Mouse (Mus musculus) adrenal gland, adult 18-20 months (tissue): Measurements from ENCODE around the gene Ifna1. TPM values are rescaled to one million over a fixed set of nuclear protein-coding genes. Genes with fewer than 3 reads are reported as not detected.
A peak's percentile ranks its signal among the peaks of the same experiment; 100 is the strongest.
"Not testable (repeated sequence)": the region's sequence is repeated elsewhere in the genome, so short reads cannot be mapped to it uniquely, and the experiment has no call there.

Experiments
- DNase-seq, 2 experiments: peaks; one replicate each; pipeline ENCODE4 v3.0.0; 2021 to 2022; ENCODE audit warnings: low spot score in 2 of 2
- long read RNA-seq, 2 experiments: library from polyadenylated mRNA; stranded (forward); transcript quantifications; one replicate each; pipeline ENCODE4 v2.0.0; 2021
- total RNA-seq, 2 experiments: library from RNA; stranded (reverse); gene quantifications; 1 replicate in 1 of 2; 2 replicates in 1 of 2; pipeline ENCODE4 v1.2.3; 2021

Gene Ifna1
- not detected for total RNA-seq
- long read RNA-seq, experiment 1, result 0 reads
- long read RNA-seq, experiment 2, result 0 reads

DNA sequence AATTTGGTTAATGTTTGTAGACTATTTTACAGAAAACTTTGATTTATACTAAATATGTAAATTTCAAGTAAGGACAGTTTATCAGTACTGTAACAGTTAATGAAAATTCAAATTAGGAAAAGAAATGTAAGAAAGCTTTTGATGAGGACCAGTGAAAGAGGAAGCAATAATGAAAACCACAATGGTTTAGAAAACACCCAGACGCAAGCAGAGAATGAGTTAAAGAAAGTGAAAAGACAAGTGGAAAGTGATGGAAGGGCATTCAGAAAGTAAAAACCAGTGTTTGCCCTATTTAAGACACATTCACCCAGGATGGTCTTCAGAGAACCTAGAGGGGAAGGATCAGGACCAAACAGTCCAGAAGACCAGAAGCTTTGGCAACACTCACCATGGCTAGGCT, at the start of gene Ifna1:
Gene Ifna1, plus strand, starts transcription at position 390 of the 400 bp plus-strand sequence.
- no peak for DNase-seq

DNA sequence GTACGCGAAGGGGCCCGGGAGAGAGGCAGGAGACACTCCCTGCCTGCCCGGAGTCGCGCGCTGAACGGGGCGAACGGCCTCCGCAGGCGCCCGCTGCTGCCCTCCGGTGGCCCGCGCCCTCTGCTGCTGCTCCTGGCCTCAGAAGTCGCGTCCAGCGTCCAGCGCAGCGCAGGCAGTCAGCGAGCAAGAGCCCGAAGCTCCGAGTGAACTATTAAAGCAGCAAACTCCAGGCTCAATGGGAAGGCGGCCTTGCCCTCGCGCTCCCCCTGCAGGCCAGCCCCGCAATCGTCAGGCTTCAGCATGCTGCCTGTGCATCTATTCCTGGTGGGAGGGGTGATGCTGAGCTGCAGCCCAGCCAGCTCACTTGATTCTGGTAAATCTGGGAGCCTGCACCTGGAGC, 46.9 kb upstream of the Ifna1 start, which contains the start of gene Gm13287:
Gene Gm13287, plus strand, starts transcription at position 301 of the 400 bp plus-strand sequence.
- DNase-seq, result not testable (repeated sequence)

DNA sequence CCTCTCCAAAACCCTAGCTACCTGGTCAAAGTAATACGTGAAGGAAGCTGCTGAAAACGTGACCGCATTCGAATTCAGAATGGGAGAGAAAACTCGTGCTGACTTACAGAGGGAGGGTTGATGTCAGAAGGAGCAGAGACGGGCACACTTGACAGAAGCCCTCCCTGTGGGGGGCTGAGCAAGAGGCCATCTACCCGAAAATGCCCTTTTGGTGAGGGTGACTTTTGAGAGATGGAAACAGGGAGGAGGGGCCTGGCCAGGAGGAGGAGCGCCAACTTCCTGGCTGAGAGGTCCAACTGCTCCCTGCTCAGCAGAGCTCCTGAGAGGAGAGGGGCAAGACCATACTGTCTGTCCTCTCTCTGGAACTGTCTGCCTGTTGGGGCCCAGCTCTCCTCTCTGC, 44.7 kb upstream of the Ifna1 start, which contains the start of gene Gm13288:
Gene Gm13288, plus strand, starts transcription at position 301 of the 400 bp plus-strand sequence.
- DNase-seq, result not testable (repeated sequence)

DNA sequence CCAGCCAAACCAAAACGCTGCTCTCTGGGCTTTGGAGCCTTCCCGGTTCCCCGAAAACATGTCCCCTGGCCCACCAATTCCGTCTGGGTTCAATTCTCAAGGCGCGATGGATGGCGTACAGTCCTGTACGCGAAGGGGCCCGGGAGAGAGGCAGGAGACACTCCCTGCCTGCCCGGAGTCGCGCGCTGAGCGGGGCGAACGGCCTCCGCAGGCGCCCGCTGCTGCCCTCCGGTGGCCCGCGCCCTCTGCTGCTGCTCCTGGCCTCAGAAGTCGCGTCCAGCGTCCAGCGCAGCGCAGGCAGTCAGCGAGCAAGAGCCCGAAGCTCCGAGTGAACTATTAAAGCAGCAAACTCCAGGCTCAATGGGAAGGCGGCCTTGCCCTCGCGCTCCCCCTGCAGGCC, 44.1 kb upstream of the Ifna1 start:
- DNase-seq, result peak; percentile 19 to 30

DNA sequence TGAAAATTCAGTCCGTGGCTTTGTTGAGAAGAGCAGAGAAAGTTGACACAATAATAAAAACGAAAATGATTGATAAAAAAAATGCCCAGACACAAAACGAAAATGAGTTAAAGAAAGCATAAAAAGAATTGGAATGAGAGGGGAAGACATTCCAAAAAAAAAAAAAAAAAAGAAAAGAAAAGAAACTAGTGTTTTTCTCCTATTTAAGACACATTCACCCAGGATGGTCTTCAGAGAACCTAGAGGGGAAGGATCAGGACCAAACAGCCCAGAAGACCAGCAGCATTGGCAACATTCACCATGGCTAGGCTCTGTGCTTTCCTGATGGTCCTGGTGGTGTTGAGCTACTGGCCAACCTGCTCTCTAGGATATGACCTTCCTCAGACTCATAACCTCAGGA, 34.0 kb upstream of the Ifna1 start, which contains the start of gene Ifna7:
Gene Ifna7, plus strand, starts transcription at position 301 of the 400 bp plus-strand sequence.
- DNase-seq, result no peak

DNA sequence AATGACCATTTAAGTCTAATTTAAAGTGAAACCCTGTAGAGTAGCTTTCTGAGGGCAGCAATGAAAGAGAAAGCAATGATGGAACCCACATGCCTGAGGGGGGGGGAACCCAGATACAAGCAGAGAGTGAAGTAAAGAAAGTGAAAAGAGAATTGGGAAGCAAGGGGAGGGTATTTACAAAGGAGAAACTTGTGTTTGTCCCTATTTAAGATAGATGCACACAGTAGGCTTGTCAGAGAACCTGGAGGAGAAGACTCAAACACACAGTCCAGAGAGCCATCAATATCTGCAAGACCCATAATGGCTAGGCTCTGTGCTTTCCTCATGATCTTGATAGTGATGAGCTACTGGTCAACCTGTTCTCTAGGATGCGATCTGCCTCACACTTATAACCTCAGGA, 30.2 kb upstream of the Ifna1 start, which contains the start of gene Ifna11:
Gene Ifna11, plus strand, starts transcription at position 301 of the 400 bp plus-strand sequence.
- no peak for DNase-seq

DNA sequence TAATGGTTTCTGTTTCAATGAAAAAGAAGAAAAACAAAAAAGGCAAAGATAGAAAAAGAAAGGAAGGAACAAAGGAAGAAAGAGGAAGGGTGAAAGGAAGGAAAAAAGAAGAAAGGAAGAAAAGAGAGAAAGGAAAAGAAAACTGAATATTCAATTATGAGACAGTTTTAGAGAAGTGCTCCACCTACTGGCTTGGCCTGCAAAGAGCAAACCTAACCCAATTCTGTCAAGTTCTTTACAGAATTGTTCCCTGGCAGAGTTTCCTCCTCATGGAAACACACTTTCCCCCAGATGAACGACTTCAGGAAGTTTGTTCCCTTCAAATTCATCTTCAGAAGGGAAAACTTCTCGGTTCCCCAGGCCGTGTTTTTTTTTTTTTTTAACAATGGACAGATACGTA, 26.9 kb upstream of the Ifna1 start:
- no peak for DNase-seq

DNA sequence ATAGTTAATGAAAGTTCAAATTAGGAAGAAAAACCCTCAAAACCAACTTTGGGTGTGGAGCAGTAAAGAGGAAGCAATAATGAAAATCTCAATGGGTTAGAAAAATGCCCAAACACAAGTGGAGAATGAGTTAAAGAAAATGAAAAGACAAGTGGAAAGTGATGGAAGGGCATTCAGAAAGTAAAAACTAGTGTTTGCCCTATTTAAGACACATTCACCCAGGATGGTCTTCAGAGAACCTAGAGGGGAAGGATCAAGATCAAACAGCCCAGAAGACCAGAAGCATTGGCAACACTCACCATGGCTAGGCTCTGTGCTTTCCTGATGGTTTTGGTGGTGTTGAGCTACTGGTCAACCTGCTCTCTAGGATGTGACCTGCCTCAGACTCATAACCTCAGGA, 22.8 kb upstream of the Ifna1 start, which contains the start of gene Ifna6:
Gene Ifna6, plus strand, starts transcription at position 301 of the 400 bp plus-strand sequence.
- DNase-seq, result not testable (repeated sequence)

DNA sequence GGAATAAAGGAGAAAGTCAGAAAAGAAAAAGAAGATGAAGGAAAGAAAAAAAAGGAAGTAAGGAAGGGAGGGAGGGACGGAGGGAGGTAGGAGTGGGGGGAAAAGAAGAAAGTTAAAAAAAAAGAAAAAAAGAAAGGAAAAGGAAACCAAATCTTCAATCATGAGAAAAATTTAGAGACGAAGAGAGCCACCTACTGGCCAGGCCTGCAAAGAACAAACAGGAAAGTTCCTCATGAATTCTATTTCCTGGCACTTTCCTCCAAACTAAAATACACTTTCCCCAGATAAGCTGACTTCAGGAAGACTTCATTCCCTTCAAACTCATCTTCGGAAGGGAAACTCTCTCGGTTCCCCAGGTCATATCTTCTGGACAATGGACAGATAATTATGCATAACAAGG, 19.4 kb upstream of the Ifna1 start:
- DNase-seq, result peak in 1 of 2 experiments; percentile 21

DNA sequence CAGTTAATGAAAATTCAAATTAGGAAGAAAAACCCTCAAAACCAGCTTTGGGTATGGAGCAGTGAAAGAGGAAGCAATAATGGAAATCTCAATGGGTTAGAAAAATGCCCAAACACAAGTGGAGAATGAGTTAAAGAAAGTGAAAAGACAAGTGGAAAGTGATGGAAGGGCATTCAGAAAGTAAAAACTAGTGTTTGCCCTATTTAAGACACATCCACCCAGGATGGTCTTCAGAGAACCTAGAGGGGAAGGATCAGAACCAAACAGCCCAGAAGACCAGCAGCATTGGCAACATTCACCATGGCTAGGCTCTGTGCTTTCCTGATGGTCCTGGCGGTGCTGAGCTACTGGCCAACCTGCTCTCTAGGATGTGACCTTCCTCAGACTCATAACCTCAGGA, 14.7 kb upstream of the Ifna1 start, which contains the start of gene Ifna5:
Gene Ifna5, plus strand, starts transcription at position 301 of the 400 bp plus-strand sequence.
- not testable (repeated sequence) for DNase-seq

DNA sequence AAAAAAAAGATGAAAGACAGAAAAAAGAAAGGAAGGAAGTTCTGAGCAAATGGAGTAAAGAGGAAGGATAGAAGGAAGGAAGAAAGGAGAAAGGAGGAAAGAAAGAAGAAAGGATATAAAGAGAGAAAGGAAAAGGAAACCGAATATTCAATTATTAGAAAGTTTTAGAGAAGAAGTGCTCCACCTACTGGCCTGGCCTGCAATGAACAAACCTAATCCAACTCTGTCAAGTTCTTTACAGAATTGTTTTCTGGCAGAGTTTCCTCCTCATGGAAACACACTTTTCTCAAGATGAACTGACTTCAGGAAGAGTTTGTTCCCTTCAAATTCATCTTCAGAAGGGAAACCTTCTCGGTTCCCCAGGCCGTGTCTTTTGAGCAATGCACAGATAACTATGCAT, 11.1 kb upstream of the Ifna1 start:
- DNase-seq, result no peak

DNA sequence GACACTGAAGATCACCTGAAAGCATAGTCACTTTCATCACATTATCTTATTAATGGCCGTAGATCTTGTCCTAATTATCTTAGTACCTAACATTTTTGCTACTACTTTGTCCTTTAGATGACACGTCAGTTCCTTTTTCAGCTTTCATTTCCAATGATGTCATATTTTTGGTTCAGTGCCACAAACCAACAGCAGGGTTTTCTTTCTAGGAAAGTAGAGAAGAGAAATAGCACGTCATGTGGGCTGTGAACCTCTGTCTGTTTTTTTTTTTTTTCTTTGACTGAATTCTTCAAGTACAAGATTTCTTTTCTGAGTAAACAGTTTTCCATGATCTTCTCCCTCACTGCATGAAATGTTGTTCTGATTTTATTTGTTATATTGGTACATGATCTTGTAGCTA, 9.8 kb upstream of the Ifna1 start:
- DNase-seq, result no peak

DNA sequence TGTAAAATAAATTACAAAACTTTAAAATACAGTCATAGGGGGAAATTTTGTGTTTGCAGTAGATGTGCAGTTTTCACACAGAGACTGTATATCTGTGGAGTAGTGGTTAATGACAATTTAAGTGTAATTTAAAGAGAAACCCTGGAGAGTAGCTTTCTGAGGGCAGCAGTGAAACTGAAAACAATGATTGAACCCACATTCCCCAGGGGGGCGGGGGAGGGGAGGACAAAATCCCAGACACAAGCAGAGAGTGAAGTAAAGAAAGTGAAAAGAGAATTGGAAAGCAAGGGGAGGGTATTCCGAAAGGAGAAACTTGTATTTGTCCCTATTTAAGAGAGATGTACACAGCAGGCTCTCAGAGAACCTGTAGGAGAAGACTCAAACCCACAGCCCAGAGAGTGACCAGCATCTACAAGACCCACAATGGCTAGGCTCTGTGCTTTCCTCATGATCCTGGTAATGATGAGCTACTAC, 8.4 kb upstream of the Ifna1 start, which contains the start of gene Ifna4:
Gene Ifna4, plus strand, starts transcription at position 424 of the 474 bp plus-strand sequence.
- no peak for DNase-seq

DNA sequence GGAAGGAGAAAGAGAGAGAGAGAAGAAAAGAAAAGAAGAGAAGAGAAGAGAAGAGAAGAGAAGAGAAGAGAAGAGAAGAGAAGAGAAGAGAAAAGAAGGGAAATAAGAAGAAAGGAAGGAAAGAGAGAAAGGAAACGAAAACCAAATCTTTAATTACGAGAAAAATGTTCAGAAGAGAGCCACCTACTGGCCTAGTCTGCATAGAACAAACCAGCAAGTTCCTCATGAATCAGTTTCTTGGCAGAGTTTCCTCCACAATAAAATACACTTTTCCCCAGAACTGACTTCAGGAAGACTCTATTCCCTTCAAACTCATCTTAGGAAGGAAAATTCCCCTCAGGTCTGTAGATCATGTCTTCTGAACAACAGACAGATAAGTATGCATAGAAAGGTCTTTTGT, 4.6 kb upstream of the Ifna1 start:
- no peak for DNase-seq

DNA sequence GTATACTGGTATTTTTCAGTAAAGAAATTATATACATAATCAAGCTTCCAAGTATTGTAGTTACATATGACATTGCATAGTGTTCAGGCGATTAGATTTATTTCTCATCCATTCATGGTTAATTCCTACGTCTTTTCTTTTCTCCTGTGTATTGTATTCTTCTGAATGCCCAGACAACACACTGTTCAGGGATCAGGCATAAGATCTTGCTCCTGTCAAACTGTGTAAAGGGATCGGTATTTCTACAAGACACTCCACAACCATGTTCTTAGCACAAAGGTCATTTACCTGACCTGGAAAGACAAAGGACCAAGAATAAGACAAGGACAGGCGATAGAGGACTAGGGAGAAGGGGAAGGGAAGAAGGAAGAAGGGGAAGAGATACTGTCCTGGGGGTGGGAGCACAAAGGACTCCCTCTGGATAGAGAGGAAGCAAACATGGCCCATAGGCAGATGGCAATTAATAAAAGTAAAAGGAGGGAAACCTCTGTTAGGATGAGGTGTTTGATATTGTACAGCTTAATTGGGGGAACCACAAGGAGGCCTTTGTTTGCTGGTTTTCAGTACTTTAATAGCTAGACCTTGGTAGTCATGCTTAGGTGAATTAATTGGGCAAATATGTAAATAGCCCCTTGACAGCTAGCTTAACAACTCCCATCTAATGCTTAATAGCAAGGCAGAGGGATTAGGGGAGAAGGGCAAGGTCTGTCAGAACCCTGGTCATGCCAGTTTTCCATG, 1.3 kb downstream of the Ifna1 start:
- no peak for DNase-seq

DNA sequence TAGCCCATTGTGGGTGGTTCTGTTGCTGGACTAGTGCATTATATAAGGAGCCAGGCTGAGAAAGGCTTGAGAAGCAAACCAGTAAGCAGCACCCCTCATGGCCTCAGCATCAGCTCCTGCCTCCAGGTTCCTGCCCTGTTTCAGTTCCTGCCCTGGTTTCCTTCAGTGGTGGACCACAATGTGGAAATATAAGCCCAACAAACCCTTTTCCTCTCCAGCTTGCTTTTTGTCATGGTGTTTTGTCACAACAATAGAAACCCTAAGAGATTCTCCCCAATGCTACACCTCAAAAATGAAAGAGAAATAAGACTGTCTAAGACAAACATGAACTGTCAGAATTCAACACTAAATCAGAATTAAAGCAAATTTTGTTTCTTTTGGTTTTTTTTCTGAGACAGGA, 9.3 kb downstream of the Ifna1 start:
- no peak for DNase-seq

DNA sequence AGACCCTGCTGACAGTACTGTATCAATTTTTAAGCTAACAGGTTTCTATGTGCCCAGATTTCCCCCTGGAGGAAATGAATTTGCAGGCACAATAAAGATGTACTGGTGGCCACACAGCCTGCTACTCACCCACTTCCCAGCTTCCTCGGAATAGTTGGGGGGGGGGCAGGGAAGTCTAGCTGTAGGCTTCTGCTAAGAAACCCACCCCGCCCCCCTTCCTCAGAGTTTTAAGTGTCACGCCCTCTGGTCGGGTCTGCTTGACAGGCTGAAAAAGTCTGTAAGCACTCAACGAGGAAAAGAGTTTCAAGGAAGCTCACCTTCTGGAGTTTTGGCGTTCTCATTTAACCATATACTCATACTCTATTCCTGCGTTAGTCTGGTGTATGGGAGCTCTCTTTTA, 13.4 kb downstream of the Ifna1 start:
- no peak for DNase-seq

DNA sequence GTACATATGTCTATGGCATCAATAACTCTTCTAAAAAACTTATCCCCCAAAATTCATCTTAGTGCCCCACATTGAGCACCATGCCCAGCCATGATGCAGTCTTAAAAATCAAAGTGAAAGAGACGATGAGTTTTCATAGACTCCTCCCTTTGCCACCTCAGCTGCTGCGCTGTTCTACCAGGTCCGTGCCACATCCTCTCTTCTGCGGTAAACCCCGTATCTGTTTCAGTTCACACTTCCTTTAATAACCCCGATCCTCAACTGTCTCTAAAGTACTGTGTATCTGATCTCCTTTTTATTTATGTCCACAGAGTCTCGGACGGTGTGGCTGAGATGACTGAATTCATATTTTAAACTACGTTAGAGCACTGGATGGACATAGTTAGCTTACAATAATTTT, 14.7 kb downstream of the Ifna1 start:
- no peak for DNase-seq

DNA sequence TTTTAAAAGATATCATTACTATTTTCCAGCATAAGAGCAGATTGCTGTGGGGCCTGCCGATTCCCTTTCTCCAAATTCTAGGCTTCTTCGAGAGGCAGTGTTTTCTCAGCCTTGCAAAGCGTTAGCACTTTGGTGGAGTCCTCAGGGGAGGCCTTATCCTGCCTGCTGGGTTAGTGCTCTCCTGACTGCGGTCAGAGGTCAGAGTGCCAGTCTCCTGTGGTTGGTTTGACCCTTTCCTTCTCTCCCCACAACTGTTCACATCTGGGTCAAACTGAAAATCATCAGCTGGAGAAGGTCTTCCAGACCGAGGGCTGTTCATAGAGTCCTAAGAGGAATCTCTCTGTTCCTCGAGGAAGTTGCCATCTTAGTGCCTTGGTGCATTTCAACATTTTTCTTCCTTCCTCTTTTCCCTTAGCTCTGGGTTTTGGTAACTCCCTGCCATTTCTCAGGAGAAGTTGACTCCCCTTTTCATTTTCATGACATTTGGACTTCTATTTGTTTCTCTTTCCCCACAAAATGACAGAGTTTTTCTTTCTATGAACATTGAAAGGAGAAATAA, 15.2 kb downstream of the Ifna1 start:
- DNase-seq, result no peak

DNA sequence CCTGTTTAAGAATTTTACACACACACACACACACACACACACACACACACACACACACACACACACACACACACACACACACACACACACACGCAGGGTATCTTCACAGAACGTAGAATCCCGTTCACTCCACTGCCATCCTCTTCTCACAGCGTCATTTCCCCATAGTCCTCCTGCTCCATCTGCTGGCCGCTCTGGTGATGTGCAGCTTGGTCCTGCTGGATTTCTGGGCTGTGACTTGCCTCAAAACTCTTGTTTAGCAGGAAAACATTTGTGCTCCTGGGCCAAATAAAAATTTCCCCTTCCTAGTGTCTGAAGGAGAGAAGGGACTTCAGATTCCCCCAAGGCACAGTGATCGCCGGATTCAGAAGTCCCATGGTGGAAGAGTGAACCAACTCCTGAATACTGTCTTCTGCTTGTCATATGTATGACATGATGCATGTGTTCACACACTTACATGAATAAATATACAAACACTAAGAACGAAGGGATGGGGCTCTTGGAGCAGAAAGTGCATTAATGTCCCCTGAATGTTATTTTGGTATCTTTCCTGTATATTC, 17.6 kb downstream of the Ifna1 start:
- DNase-seq, result peak; percentile 68 to 69
